Mouse (Mus musculus) lung, postnatal 0 days (tissue): ENCODE results near the gene Ifit2.
"Not testable (repeated sequence)": the region's sequence is repeated elsewhere in the genome, so short reads cannot be mapped to it uniquely, and the experiment has no call there.

Source experiments
- CTCF ChIP-seq: IDR thresholded peaks from 2 replicates; pipeline ENCODE4 v1.5.1; 2016; ENCODE audit warnings: antibody characterized with exemption, mild to moderate bottlenecking
- EP300 ChIP-seq: IDR thresholded peaks from 2 replicates; pipeline ENCODE4 v1.6.1; 2016; ENCODE audit warnings: antibody characterized with exemption, mild to moderate bottlenecking, control low read depth

DNA sequence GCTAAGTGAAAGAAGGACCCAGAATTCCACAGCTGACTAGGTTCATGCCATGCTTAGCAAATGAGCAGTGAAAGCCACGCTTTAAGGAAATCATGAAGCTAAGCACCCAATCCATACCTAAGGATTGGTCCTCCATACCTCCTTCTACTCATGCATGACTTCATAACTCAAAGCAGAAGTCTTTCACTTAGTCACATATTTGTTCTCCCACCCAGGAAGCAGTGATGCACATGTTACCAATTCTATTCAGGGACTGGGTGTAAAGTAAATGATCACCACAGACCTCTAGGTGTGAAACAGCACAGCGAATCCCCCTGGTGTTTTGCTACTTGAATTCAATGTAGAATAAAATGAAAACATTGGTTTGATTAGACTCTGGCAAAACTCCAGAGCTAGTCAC is 32.2 kb downstream of the Ifit2 start:
- TF ChIP-seq CTCF, EP300: not testable (repeated sequence)
